Mouse (Mus musculus) lung, embryonic 16.5 days (tissue): ENCODE measurements around the gene Mrpl52. TPM values are rescaled to one million over a fixed set of nuclear protein-coding genes. Genes with fewer than 3 reads are reported as not detected.
A peak's percentile ranks its signal among the peaks of the same experiment; 100 is the strongest.

Experiments used
- ATAC-seq: fragments of 200-750 bp; cut with Nextera tagmentation; 2 replicates; pipeline ENCODE4 v1.8.0; 2017; ENCODE audit warnings: low read depth, mild to moderate bottlenecking, moderate library complexity
- H3K27ac ChIP-seq: fragments of 300-500 bp; sonication (generic); 2 replicates; pipeline ENCODE4 v1.5.1; 2014; ENCODE audit warnings: mild to moderate bottlenecking, control low read depth, low read length
- H3K27me3 ChIP-seq: fragments of 300-500 bp; sonication (generic); 2 replicates; pipeline ENCODE4 v1.6.1; 2014; ENCODE audit warnings: low read depth, low read length, mixed read lengths; ENCODE audit not compliant: control insufficient read depth, insufficient read depth
- H3K36me3 ChIP-seq: fragments of 300-500 bp; sonication (generic); 2 replicates; pipeline ENCODE4 v1.6.1; 2014; ENCODE audit warnings: low read length; ENCODE audit not compliant: control insufficient read depth, insufficient read depth
- H3K4me1 ChIP-seq: fragments of 300-500 bp; sonication (generic); replicated peaks from 2 replicates; pipeline ENCODE4 v1.6.1; 2014; ENCODE audit warnings: low read length, mixed read lengths; ENCODE audit not compliant: control insufficient read depth, insufficient read depth
- H3K4me2 ChIP-seq: fragments of 300-500 bp; sonication (generic); 2 replicates; pipeline ENCODE4 v1.6.1; 2014; ENCODE audit warnings: low read depth, low read length, control low read depth
- H3K4me3 ChIP-seq: fragments of 300-500 bp; sonication (generic); 2 replicates; pipeline ENCODE4 v1.5.1; 2014; ENCODE audit warnings: mild to moderate bottlenecking, low read length, control low read depth
- H3K9ac ChIP-seq: fragments of 300-500 bp; sonication (generic); 2 replicates; pipeline ENCODE4 v1.6.1; 2014; ENCODE audit warnings: low read length, control low read depth
- H3K9me3 ChIP-seq: fragments of 300-500 bp; sonication (generic); 2 replicates; pipeline ENCODE4 v1.6.1; 2016; ENCODE audit warnings: low read length; ENCODE audit not compliant: control insufficient read depth
- WGBS: fragments of 180-500 bp; shearing (Covaris S2); extraction: QIAGEN DNeasy Blood & Tissue Kit; methylation state at CpG from one replicate; pipeline ENCODE4 v1.1.7; 2014; 5-methylcytosine and 5-hydroxymethylcytosine counted together
- polyA plus RNA-seq: library from polyadenylated mRNA; unstranded; fragments of >200 nt; fragmentation: Nextera tagmentation; extraction: Ambion mirVana; gene quantifications from 2 replicates; pipeline ENCODE4 v1.2.1, GENCODE M21; 2015

The Mrpl52 gene
- polyA plus RNA-seq, 1 experiment from 2014 or later = 287 TPM

GRCm38 (mm10) chr14:54453566-54453965 lies 26.9 kb downstream of the Mrpl52 start:
- peak; percentile 46 for ATAC-seq
- peak overlapping the region; percentile 67 for H3K27ac ChIP-seq
- WGBS = 58% methylated on average over 9 of the region's 9 CpGs

DNA sequence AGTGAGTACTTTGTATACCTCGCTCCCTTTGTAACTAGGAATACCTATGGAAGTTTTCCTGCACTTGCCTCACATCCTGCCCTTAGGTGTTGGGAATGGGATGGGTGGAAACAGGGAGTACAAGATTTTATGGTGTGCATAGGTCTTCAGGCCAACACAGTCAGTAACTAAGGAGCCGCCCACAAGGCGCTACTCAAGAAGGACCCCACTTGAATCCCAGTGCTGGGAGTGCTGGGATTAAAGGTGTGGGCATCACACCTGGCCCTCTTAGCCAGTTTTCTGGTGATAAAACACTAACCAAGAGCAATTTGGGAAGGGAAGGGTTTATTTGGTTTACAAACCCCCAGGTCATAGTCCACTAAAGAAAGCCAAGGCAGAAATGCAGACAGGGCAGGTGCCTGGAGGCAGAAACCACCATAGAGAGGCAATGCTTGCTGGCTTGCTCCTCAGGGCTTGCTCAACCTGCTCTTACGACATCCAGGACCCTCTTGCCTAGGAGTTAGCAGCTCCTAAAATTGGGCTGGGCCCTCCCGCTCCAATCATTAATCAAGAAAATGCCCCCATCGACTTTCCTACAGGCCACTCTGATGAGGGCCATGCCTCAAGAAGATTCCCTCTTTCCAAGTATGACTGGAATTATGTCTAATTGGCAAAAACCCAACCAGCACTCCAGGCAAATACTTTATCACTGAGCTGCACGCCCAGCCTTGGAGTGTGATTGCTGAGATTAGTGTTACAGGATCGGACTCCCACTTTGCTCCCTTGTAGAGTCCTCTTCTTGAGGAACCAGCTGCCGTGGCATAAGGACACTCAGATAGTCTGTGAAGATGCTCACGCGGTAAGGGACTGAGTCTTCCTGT lies 28.2 kb downstream of the Mrpl52 start:
- Histone ChIP-seq H3K9me3 (no peaks in the 10 kb centered on the region), H3K27me3 (no peaks in the 10 kb centered on the region), H3K36me3 (no peaks in the 10 kb centered on the region), H3K27ac (peak overlapping the region; percentile 67), H3K4me1 (peaks cover 3% of the 10 kb centered on the region), H3K9ac (no peak overlapping the region), H3K4me2 (no peak overlapping the region), H3K4me3 (no peak overlapping the region)
- WGBS = 40% methylated on average over 11 of the region's 11 CpGs
- ATAC-seq = peak; percentile 82

More at GRCm38 (mm10) chr14:54453566-54453965, 26.9 kb downstream of the Mrpl52 start:
- H3K4me2 ChIP-seq = no peak overlapping the region
- H3K4me3 ChIP-seq = no peak overlapping the region
- peaks cover 6% of the 10 kb centered on the region for H3K4me1 ChIP-seq
- H3K9ac ChIP-seq = no peak overlapping the region
- no peaks in the 10 kb centered on the region for H3K36me3 ChIP-seq
- H3K27me3 ChIP-seq = no peaks in the 10 kb centered on the region
- H3K9me3 ChIP-seq = no peaks in the 10 kb centered on the region

- Histone ChIP-seq H3K9me3 (no peaks in the 10 kb centered on the region), H3K27me3 (no peaks in the 10 kb centered on the region), H3K4me2 (no peak overlapping the region), H3K27ac (no peak overlapping the region), H3K9ac (no peak overlapping the region), H3K4me3 (no peak overlapping the region), H3K36me3 (no peaks in the 10 kb centered on the region), H3K4me1 (peaks cover 3% of the 10 kb centered on the region)
- 79% methylated on average over 14 of the region's 14 CpGs for WGBS
- no peak for ATAC-seq
Observed at GRCm38 (mm10) chr14:54457907-54458569, 31.3 kb downstream of the Mrpl52 start.

DNA sequence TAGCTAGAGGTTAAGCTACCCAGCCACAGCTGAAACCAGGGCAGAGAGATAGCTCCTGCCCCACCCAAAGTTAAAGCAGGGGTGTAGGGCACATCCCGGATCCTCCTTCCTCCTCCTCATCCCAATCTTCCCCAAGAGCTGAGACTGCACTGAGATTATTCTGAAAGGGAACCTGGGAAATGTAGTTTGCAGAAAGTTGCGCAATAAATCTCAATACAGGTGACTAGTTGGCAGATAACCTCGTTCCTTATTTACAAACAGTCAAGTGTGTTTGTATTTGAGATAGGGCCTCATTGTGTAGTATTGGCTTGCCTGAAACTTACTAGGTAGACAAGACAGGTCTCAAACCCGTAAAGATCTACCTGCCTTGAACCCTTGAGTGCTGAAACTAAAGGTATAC lies 35.4 kb downstream of the Mrpl52 start:
- H3K27me3 ChIP-seq = no peaks in the 10 kb centered on the region
- no peaks in the 10 kb centered on the region for H3K9me3 ChIP-seq
- WGBS = 68% methylated on average over 4 of the region's 4 CpGs
- peaks cover 8% of the 10 kb centered on the region for H3K4me1 ChIP-seq
- H3K27ac ChIP-seq = no peak overlapping the region
- no peak overlapping the region for H3K9ac ChIP-seq
- no peak overlapping the region for H3K4me3 ChIP-seq
- no peaks in the 10 kb centered on the region for H3K36me3 ChIP-seq
- ATAC-seq = no peak
- H3K4me2 ChIP-seq = no peak overlapping the region

- no peaks in the 10 kb centered on the region for H3K27me3 ChIP-seq
- H3K9me3 ChIP-seq = no peaks in the 10 kb centered on the region
- WGBS = 12% methylated on average over 12 of the region's 12 CpGs
- peak overlapping the region; percentile 80 for H3K4me2 ChIP-seq
- peak overlapping the region; percentile 91 for H3K4me3 ChIP-seq
- H3K4me1 ChIP-seq = peaks cover 8% of the 10 kb centered on the region
- ATAC-seq = peak; percentile 32
- H3K36me3 ChIP-seq = no peaks in the 10 kb centered on the region; the same call in 1 of the 2 replicates
- peak overlapping the region; percentile 91 for H3K27ac ChIP-seq
- H3K9ac ChIP-seq = peak overlapping the region; percentile 89
Observed at GRCm38 (mm10) chr14:54463108-54463958, 36.6 kb downstream of the Mrpl52 start.

- peak within 1 kb of the TSS; percentile 80 for H3K4me2 ChIP-seq
- H3K36me3 ChIP-seq = peaks cover 3% of the 10 kb centered on the region
- peak within 1 kb of the TSS; percentile 91 for H3K4me3 ChIP-seq
- H3K9me3 ChIP-seq = no peaks in the 10 kb centered on the region
- peak within 1 kb of the TSS; percentile 91 for H3K27ac ChIP-seq
- WGBS = under 1% methylated on average over 35 of the region's 35 CpGs
- H3K27me3 ChIP-seq = no peaks in the 10 kb centered on the region
- ATAC-seq = peak; percentile 93
- peaks cover 8% of the 10 kb centered on the region for H3K4me1 ChIP-seq
- H3K9ac ChIP-seq = peak within 1 kb of the TSS; percentile 89
Observed at GRCm38 (mm10) chr14:54463959-54464292, 37.2 kb downstream of the Mrpl52 start, which contains the start of gene Lrp10. Gene Lrp10, plus strand, starts transcription at chr14:54464137.

GRCm38 (mm10) chr14:54464293-54465005 lies 37.7 kb downstream of the Mrpl52 start:
- Histone ChIP-seq H3K9ac (peak overlapping the region; percentile 89), H3K4me1 (peaks cover 8% of the 10 kb centered on the region), H3K36me3 (peaks cover 7% of the 10 kb centered on the region), H3K4me2 (peak overlapping the region; percentile 80), H3K9me3 (no peaks in the 10 kb centered on the region), H3K27ac (peak overlapping the region; percentile 91), H3K27me3 (no peaks in the 10 kb centered on the region), H3K4me3 (peak overlapping the region; percentile 91)
- WGBS = under 1% methylated on average over 57 of the region's 57 CpGs
- ATAC-seq = peak; percentile 74

GRCm38 (mm10) chr14:54471467-54471866 lies 44.8 kb downstream of the Mrpl52 start:
- Histone ChIP-seq H3K4me3 (no peak overlapping the region), H3K36me3 (peaks cover 16% of the 10 kb centered on the region), H3K4me1 (peaks cover 16% of the 10 kb centered on the region), H3K27ac (peak overlapping the region; percentile 72; the same call in 1 of the 2 replicates), H3K9me3 (no peaks in the 10 kb centered on the region), H3K9ac (no peak overlapping the region), H3K27me3 (no peaks in the 10 kb centered on the region), H3K4me2 (no peak overlapping the region)
- ATAC-seq = no peak; the same call in 1 of the 2 replicates
- 82% methylated on average over 2 of the region's 2 CpGs for WGBS
